In the genomic region with DNA sequence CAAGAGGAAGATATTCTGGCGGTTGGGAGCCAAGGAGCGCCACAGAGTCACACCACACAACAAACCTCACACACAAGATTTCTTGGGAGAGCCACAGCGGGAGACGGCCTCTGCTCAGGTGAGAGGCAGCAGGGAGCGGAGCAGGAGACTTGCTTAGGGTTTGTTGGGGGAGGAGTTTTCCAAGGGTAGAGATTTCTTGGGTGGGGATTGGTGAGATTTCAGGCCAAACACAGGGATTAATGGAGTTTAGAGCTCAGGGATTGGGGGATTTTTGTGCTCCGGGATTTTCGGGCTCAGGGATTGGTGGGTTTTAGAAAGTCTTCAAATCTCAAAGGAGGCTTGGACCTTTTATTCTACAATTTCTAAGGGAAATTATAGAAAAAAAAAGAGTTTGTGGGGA, we compare ENCODE assay signal across 25 mouse cellular contexts.
"Had no signal": no experiment of that assay in that cellular context is flagged by ENCODE, and none has a peak within 500 bp of the region (broad histone marks: within the 10 kb centered on the region; RNA-seq: fewer than 3 reads in every experiment).

No protein-coding gene starts in this region.

- H3K36me3 ChIP-seq: heart, embryonic 13.5 days; heart, embryonic 15.5 days; hindbrain, embryonic 13.5 days; hindbrain, embryonic 15.5 days; kidney, embryonic 15.5 days; liver, embryonic 12.5 days had no signal

- H3K4me1 ChIP-seq: liver, embryonic 12.5 days had no signal

- H3K9me3 ChIP-seq: heart, embryonic 13.5 days; heart, embryonic 15.5 days; hindbrain, embryonic 13.5 days; hindbrain, embryonic 15.5 days; kidney, embryonic 15.5 days; liver, embryonic 12.5 days had no signal

- H3K4me3 ChIP-seq: heart, adult 2 months; heart, embryonic 13.5 days; heart, embryonic 15.5 days; hindbrain, embryonic 13.5 days; hindbrain, embryonic 15.5 days; kidney, embryonic 15.5 days; left cerebral cortex, adult 2 months; liver, embryonic 12.5 days had no signal

- H3K9ac ChIP-seq: heart, embryonic 13.5 days; heart, embryonic 15.5 days; hindbrain, embryonic 13.5 days; hindbrain, embryonic 15.5 days; kidney, embryonic 15.5 days; liver, embryonic 12.5 days had no signal

- ATAC-seq: hindbrain, postnatal 0 days; intestine, embryonic 16.5 days; liver, embryonic 12.5 days had no signal

- H3K27ac ChIP-seq: heart, adult 2 months; heart, embryonic 13.5 days; heart, embryonic 15.5 days; hindbrain, embryonic 13.5 days; hindbrain, embryonic 15.5 days; hindbrain, postnatal 0 days; kidney, embryonic 15.5 days; kidney, postnatal 0 days; left cerebral cortex, adult 2 months; liver, embryonic 12.5 days had no signal

- H3K4me2 ChIP-seq: heart, embryonic 11.5 days; heart, embryonic 13.5 days; heart, embryonic 15.5 days; hindbrain, embryonic 13.5 days; hindbrain, embryonic 15.5 days; kidney, embryonic 15.5 days; liver, embryonic 12.5 days had no signal

- DNase-seq: gastrocnemius, postnatal 14 days; gastrocnemius, postnatal 36 days; heart, adult 11 months; heart, adult 2 months; heart, postnatal 14 days; heart, postnatal 36 days; kidney, adult 11 months; kidney, adult 2 months; kidney, adult 9 months; kidney, postnatal 14 days; kidney, postnatal 36 days; layer of hippocampus, adult 9-11 months; layer of hippocampus, postnatal 36 days; liver had no signal

- H3K27me3 ChIP-seq: hindbrain, embryonic 13.5 days; hindbrain, embryonic 15.5 days had no signal
